Mouse (Mus musculus) cerebellum, postnatal 10 days (tissue): ENCODE results near the gene Cers6.

Experiments used
- DNase-seq, 2 experiments: peaks; one replicate each; pipeline ENCODE4 v3.0.0; 2021; ENCODE audit warnings: mixed read lengths in 2 of 2

The Cers6 gene

DNA sequence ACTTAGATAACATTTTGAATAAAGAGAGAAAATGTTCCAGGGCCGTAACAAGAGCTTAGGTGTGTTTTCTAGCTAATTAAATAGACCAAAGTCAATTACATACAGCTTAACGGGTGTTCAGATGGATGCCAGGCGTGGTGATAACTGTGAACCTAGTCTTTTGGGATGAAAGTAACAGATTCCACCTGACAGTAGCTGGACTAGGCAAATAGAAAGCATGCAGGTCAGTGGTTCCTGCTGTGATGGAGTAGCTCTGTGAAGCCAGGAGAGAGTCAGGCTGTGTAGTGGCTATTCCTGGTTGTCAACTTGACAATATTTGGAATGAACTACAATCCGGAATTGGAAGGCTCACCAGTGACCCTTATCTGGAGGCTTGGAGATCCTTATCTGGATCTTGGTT, 56.3 kb downstream of the Cers6 start:
- no peak for DNase-seq

DNA sequence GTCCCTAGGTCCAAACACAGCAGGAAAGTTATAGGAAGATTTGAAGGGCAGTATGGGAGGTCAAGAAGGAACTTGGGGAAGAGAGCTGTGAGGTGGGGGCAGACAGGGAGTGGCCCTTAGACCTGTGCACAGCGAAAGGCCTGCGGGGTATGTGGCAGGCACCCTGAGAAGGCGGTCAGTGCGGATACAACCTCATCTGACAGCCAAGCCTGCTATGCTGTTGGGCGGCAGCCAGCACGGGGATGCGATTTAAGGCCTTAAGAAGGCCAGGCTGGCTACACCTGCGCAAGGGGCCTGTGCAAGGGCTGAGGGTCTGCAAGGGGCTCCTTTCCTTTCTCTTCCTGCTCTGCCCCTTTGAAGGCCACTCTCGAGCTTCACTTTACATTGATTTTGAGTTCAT, 63.1 kb downstream of the Cers6 start:
- DNase-seq: peak; percentile 80 to 88

DNA sequence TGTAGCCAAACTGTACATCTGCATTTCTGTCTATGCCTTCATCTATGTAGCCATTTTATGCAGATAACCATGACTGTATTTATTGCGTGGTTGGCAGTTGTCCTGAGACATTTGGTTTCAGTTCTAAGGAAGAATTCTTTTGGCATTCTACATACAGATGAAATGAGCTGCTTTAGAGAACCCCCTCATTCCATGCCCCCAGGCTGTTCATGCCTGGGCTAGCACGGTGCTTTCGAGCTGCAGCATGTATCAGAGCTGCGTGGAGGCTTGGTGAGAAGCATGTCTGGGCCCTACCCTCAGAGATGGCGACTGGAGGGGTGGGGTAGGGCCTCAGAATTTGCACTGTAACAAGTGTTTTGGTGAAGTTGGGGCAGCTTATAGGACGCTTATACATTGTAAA, 64.3 kb downstream of the Cers6 start:
- no peak for DNase-seq

DNA sequence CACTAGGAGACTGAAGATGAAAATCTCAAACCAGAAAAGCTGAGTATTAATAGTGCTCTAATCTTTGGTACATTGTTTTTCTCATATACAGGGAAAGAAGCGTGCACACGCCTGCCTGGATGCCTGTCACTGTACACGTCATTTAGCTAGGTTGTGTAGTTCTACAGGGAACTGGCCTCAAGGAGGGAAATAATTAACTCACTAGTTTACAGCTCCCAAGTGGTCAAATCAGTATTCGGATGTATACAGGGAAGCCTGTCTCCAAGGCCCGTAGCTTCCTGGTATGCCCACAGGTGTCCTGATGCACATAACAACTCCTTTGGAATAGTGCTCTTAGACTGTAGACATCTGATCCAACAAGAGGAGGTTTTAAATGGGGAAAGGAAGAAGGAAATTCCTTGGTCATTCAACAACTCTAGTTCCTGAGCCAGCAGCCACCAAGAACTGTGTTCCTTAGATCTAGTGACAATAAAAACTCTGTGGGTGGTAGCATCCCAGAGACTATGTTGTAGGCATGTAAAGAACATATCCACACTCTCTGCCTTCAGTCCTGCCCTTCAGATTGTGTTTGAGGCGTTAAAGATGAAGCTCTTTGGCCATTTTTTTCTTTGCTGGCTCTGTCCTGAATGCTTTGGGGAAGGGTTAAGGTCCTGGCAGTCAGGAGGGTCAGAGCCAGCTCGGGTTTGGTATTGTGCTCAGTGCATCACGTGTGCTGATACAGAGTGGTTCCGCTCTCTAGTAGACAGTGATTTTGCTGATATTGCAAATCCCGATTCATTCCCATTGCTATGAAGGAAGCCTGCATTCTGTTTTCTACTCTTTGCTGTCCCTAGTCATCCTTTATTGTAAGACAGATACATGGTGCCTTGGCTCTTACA, 65.9 kb downstream of the Cers6 start:
- no peak for DNase-seq

DNA sequence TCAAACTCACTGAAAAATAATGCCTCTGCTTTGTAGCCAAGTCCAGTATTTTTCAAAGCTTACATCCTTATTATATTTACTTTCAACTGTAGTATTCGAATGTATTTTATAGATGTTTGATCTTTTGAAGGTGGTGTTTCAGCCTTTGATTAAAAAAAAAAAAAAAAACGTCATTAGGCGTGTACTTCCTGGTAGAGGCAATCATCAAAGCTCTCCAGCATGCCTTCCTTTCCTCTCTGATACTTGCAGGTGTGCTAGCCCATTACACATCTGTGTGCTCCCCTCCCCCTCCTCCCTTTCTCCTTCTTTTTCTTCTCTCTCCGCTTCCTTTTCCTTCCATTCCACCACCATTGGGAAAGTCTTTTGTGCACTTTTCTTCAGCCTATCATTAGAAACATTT, 71.0 kb downstream of the Cers6 start:
- no peak for DNase-seq

DNA sequence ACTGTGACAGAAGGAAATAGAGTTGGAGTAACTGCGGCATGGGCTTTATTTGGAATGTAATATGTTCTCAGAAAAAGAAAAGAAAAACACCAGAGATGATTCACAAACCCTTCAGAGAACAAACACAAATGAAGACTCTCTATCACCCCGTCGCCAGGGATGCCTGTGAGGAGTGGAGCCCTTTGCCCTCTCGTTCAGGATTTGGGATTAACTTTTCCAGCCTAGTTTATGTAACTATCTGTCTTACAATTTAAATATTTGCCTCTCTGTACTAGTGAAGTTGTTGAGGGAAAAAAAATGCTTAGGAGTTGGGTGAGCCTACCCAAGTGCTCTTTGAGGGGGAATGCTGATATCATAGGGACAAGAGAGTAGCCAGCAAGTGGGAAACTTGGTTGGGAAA, 71.4 kb downstream of the Cers6 start:
- DNase-seq: no peak

DNA sequence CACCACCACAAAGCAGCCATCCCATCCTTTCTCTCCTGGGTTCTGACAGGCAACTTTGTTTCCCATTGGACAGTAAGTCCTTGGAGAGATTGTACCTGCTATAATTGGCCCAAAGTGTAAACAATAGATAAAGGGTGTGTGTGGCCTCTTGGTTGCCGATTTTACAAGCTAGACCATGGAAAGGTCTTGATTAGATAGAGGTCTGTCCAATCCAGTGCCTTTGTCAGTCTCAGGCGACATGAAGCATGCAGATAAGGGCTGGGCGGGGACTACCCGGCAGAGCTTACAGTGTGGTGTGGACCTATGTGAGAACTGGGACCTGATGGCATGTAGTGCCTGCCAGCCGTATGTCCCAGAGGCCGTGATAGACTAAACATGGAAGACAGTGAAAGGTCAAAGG, 73.4 kb downstream of the Cers6 start:
- no peak for DNase-seq

DNA sequence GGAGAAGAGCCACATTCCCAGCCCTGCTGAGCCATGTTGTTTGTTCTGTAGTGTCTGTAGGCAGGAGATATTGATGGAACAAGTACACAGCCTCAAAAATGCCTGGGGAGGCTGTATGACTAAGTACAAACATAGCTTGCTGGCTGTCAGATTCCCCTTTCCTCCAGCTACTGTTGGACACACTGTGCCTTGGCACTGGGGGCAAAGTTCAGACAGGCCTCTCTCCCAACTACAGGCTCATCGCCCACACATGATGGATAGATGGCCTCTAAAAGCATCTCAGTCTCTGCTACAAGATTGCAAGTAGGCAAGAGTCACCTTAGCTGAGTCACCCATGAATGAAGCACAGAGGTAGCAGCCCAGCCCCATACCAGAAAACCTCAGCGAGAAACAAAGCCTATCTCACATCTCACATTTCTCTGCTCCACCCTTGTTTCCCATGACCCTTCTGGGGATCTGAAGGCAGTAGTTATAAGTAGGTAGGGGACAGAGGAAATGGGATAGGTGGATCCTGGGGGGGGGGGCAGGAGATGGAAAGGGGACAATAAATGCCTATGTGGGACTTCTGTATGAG, 74.6 kb downstream of the Cers6 start:
- no peak for DNase-seq

DNA sequence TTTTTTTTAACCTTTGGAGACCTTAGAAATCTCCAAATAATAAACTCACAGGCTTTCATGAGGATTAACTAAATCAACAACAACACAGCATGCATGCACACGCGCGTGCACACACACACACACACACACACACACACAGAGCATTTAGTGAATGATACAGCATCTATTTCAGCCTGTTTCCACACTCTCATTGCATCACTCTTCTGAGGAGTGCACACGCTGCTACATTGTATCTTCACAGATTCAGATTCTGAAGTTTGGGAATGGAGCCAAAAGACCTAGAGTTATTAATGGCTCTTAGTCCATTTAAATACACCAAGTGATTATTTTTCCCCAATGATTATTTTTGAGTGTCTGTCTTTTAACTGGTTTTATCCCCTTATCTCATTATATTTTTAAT, 75.5 kb downstream of the Cers6 start:
- no peak for DNase-seq

DNA sequence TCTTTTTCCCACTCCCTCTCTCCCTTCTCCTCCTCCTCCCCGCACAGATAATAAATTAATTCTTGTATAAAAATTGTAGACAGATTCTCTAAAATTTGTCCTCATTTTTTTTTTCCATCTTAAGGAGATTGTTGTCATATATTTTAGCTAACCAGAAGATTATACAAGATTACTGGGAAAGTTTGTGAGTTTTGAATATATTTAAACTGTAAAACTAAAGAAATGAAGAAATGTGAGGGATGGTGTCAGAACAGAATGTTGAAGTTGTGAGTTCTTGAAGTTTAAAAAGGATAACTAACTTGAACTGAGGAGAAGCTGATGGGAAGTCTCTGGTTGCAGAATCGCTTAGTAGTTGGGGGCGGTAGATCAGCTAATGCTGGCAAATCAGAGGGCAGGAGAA, 76.6 kb downstream of the Cers6 start:
- no peak for DNase-seq

DNA sequence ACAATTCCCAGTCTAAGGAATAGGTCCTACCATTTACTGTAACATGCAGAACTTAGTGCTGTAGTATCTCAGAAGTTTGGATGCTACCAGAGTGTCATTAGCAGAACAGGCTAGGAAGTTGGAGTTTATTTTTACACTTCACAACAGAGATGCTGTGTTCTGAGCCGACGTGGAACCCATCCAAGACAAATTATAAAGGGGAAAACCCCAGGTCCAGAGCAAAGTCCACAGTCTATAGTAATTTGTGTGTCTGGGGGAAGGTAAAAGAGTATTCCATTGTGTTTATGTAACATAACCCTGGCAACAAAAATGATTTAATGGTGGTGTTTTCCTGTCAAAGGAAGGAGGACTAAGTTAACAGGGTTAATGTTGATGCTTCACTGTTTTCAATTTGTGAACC, 83.7 kb downstream of the Cers6 start:
- DNase-seq: no peak

DNA sequence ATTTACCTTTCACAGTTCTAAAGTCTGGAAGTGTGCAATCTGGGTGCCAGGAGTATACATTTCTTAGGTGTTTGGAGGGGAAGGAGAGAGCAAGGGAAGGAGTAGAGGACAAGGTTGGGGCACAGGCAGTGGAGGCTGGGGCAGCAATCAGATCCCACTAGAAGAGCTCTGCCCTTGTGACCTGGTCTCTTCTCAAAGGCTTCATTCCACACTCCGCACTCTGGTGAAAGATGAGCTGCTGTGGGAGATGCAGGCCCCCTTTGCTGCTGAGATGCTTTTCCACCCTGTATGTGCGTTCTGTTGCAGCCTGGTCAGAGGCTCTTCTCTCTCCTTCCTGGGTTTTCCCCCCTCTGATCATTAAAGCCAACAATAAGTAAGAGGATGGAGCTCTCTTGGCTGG, 84.7 kb downstream of the Cers6 start:
- DNase-seq: no peak

DNA sequence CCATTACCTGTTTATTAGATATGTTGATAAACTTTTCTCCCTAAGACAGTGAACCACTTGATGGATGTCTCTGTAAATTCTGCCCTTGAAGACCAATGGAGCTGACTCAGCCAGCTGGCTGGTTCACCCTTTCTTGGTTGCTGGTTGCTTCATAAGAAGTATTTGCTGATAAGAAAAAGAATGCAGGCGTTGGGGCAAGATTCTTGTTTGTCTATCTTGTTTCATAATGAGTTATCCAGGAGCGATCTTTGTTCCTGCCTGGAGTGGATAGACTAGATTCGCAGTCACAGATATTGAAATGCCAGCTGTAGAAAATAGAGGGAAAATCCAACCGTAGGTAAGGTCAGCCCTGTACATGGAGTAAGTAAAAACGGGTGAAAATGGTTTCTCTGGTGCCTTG, 85.6 kb downstream of the Cers6 start:
- DNase-seq: no peak

DNA sequence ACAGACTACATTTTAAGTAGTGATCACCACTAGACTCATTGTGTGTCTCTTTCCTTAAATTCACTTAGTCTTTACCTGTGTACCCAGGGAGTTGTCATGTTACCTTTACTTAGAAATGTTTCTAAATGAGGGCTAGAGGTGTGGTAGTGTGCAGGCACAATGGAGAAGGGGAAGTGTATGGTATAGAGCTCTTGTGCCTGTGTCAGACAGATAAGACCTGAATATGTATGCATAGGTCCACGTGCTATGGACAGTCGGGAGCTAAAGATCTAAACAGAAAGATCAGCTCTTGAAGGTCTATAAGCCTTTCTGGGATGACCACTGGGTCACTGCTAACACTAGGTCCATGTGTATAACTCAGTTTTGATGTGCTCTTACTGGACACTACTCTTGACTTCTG, 87.9 kb downstream of the Cers6 start:
- no peak for DNase-seq

DNA sequence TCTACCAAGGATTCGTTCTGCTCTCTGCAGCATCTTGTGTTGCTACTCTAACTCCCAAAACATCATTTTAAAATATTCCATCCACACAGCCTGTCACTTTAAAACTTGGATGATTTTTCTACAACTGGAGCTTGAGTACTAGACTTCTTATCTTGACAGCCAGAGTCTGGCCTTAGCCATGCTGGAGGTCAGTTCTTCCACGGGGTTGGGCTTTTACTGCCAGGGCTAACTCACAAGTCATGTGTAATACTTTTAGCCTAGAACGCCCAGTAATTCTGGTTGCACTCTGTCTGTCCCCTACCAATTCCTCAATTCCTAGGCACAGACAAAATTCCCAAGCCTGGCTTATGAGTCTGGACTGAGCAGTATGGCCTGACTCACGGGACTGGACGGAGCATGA, 88.5 kb downstream of the Cers6 start:
- no peak for DNase-seq

DNA sequence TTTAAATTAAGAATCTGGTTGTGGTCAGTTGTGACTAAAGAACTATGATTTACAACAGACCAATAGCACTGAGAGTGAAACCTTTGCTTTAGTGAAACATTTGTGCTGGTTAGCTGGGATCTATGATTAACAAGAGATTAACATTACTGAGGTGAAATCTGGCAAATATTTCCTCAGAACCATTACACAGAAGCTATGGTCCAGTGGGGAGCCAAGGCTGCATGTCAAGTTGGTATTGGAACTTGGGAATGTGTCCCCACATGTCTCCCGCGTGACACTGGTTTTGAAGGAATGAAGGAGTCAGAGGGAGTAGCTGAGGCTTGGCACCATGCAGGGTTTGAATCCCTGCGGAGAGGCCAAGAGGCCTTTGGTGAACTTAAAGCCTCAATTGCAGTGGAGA, 90.5 kb downstream of the Cers6 start:
- DNase-seq: no peak

DNA sequence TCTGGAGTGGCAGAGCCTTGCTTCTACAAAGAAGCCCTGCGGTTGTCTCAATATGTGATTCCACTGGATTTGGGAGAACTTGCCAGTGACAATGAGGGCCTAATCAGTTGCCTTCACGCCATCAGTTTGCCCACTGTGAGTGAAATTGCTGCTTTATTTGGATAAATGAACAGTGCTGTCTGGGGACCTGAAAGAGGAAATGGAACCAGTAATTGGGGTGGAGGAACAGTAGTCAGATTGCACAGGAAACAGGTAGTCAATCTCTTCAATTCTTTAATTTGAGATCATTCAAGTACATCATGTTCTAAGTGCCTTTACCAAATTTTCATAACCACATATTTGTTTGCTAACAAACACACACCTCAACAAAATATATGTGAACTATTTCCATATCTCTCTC, 92.4 kb downstream of the Cers6 start:
- no peak for DNase-seq

DNA sequence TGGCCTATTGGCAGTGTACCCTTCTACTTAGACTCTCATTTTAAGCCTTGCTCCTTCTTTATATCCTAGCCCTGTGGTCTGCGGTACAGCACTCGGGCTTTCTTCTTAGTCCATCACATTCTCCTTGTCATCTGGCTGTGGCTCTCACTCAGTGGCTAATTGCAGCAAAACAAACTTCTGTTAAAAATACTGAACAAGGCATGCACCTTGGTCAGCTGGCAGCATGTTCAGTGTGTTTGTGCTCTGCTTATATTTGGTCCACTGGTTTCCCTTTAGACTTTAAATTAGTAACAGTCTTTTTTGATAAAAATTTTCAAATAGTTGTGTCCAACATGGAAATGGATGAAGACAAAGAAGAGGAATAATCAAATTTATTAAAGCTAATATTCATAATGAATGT, 94.3 kb downstream of the Cers6 start:
- DNase-seq: no peak

DNA sequence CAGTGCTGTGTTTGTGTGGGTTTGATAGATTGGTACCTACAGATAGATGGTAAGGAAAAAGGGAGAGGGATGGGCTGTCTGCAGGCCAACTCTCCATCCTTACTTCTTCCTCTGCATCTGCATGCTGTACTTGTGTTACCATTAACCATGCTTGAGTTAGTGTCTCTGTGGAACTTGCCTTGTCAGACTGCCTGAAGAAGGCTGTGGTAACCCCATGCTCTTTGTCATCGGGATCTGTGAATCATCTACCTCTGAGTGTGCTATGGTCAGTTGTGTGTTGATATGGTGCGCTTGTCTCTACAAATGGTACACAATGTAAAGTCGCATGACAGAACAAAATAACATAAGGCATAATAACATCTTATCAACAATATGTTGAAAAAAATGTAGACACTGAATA, 94.9 kb downstream of the Cers6 start:
- no peak for DNase-seq

DNA sequence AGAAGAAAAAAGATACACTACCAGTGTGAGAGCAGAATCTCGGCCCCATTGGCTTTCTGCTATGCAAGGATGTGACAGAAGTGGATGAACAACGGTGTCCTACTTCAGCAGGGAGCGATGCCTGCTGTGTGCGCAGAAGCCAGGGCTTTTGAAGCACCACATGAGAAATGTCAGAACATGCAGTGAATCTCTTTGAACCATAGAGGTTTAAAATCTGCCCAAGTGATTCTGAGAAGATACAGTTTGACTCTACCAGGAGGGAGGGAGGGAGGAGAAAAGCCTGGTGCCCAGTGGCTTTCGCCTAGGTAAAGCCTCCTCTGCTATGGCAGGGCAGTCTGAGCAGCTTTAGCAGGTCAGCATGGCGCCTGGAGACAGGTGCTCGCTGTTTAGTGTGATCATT, 96.6 kb downstream of the Cers6 start:
- peak; percentile 25 to 26 for DNase-seq

DNA sequence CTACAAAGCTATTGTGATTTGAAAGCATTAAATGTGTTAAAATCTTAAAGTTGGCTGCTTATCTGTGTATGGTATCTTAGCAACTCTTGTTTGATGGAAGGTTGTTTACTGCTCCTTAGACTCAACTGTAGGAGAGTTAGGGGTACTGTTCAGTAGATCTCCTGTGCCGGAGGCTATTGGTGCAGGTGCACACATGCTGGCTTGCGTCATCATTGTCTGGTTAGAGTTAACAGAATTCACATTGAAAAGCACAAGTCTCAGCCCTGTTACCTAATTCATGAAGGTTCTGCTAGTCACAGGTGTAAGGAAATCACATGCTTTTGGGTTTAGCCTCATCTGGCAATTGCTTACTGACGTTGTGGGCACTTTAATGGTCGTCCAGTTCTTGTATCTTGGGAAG, 98.3 kb downstream of the Cers6 start:
- DNase-seq: no peak

DNA sequence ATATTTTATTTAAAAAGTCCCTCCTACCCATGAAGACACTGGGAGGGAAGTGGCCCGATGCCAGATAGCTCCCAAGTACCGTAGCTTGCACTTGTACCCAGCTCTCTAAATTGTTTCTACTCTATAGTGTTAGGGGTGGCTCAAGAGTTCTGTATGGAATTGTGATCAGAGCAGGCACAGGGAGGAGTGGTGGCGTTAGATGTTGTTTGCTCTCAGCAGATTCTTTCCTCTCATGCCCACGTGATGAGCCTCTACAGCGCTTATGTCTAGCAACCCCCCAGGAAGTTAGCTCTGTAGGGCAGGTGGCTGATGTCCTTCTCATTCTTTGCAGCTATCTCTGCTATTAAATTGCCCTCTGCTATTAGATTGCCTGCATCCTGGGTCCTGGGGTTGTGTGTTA, 98.8 kb downstream of the Cers6 start:
- no peak for DNase-seq

DNA sequence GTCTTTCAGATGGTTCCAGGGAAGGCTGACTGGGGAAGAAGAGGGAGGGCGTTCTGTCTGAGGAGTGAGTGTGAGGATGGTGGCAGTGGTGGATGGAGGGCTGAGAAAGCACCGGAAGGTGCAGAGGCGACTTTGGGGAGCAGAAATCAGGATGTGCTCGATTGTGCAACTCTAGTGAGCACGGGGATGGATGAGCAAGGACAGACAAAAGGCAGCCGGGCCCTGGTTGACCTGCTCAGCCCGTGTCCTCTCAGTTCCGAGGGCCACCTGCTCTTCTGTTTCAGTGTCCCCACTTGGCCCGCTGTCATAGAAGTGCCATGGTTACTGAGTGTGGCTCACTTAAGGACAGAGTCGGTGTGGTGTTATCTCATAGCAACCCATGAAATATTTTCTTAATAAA, 99.4 kb downstream of the Cers6 start:
- DNase-seq: no peak

DNA sequence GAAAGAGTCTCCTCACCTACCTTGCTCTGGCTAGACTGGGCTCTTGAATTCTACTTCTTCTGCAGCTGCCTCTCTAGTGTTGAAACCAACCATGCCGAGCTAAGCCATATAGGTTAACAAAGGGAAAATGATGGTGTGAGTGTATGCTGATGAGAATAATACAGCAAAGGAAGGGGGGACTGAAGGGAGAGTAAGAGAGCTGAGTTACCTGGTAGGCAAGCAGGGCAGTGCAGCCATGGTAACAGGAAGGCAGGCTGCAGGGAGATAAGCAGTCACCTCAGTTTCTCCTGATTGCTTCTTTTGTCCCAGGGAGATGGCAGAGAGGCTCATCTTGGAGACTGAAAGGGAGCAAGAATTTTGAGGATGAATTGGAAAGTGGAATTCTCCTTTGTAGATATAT, 105.1 kb downstream of the Cers6 start:
- DNase-seq: no peak

DNA sequence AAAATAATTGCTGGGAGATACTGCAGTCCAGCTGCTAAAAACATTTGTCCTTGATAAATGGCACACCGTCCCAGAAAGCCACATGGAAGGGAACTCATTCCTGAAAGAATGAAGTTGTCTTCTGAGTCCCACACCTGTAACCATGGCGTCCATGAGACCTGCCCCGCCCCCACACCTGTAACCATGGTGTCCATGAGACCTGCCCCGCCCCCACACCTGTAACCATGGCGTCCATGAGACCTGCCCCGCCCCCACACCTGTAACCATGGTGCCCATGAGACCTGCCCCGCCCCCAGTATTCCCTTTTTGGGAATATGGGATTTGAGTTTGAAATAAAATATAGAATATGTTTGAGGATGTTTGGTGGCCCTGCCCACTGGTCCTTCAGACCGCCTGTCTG, 106.8 kb downstream of the Cers6 start:
- peak in 1 of 2 experiments; percentile 16 for DNase-seq
